In the genomic region with DNA sequence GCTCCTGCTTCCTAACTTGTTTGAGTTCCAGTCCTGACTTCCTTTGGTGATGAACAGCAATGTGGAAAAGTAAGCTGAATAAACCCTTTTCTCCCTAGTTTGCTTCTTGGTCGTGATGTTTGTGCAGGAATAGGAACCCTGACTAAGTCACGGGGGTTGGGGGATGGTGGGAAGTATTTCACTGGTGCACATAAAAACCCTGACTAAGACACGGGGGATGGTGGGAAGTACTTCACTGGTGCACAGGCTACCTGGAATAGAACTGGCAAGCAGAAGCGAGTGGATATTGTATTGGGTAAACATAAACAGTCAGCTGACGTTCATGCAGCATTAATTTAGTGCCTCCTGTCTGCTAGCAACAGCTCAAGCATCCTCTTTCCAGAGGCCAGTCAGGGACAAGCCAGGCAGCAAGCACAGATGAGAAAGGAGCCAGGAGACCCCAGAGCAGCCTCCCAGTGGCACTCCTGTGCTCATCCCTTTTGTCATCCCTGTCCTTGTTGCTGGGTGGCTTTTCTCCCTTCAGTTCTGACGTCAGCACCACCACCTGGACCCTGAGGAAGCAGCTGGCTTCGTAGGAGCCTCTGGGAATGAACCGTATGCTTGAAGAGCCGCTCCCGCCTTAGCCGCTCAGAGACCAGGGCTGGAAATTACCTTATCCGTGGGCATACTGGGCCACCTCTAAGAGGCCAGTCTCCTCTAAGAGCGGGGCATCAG, we compare ENCODE assay signal across 16 mouse cellular contexts. TPM values are rescaled to one million over a fixed set of nuclear protein-coding genes. Genes with fewer than 3 reads are reported as not detected.
DNase-seq lines count a peak whose midpoint lies in the region; ATAC-seq and TF ChIP-seq lines count a peak whose summit lies in the region.
"Had no signal": no experiment of that assay in that cellular context is flagged by ENCODE, and none has a peak within 500 bp of the region (broad histone marks: within the 10 kb centered on the region; RNA-seq: fewer than 3 reads in every experiment).

No protein-coding gene starts in this region.

- H3K9ac ChIP-seq in ES-Bruce4 (ENCODE audit: low read depth, poor library complexity, severe bottlenecking) = no peak overlapping the region
- H3K9ac ChIP-seq in forebrain, postnatal 0 days = no peak overlapping the region
- H3K9ac ChIP-seq: limb, embryonic 15.5 days; lung, embryonic 14.5 days; stomach, embryonic 15.5 days had no signal

- 73% methylated on average over 13 of the region's 13 CpGs for WGBS in forebrain, postnatal 0 days

- no peak for DNase-seq in gastrocnemius, adult 2 months
- DNase-seq in gastrocnemius, adult 8-10 months (ENCODE audit: low spot score in 2 of 2) = no peak
- peak; percentile 45 to 55 for DNase-seq in layer of hippocampus, adult 2 months (ENCODE audit: low spot score in 2 of 2)
- DNase-seq in layer of hippocampus, postnatal 10 days (ENCODE audit: low spot score in 2 of 2) = no peak
- DNase-seq in left cerebral cortex, postnatal 36 days (ENCODE audit: low spot score in 2 of 2) = peak; percentile 40 to 55
- DNase-seq in ovary, postnatal 14 days (ENCODE audit: low spot score) = no peak
- no peak for DNase-seq in forebrain, postnatal 0 days
- DNase-seq: adrenal gland, adult 8-10 months; cerebellum, adult 9-10 months; kidney, postnatal 4 days; lung, embryonic 14.5 days had no signal

- TF ChIP-seq EP300 in ES-Bruce4 (IDR thresholded peaks at IDR 0.05; ENCODE audit: insufficient read depth, low read depth, low read length) = no peak

- no peaks in the 10 kb centered on the region for H3K36me3 ChIP-seq in ES-Bruce4 (ENCODE audit: control insufficient read depth, insufficient read depth, low read length, poor library complexity, severe bottlenecking)
- H3K36me3 ChIP-seq in forebrain, postnatal 0 days (ENCODE audit: insufficient read depth) = no peaks in the 10 kb centered on the region
- H3K36me3 ChIP-seq: stomach, embryonic 15.5 days had no signal

- TF ChIP-seq CTCF in gastrocnemius, adult 2 months (IDR thresholded peaks at IDR 0.05) = no peak
- TF ChIP-seq CTCF in layer of hippocampus, adult 2 months (conservative IDR thresholded peaks at IDR 0.05) = no peak
- TF ChIP-seq CTCF in ES-Bruce4 (IDR thresholded peaks at IDR 0.05; ENCODE audit: low read depth, low read length) = no peak
- TF ChIP-seq CTCF in forebrain, postnatal 0 days (IDR thresholded peaks at IDR 0.05; ENCODE audit: low read depth) = no peak

- no peaks in the 10 kb centered on the region for H3K27me3 ChIP-seq in ES-Bruce4 (ENCODE audit: control insufficient read depth, insufficient read depth, low read length, poor library complexity, severe bottlenecking)
- no peaks in the 10 kb centered on the region for H3K27me3 ChIP-seq in forebrain, postnatal 0 days (ENCODE audit: insufficient read depth, low read length)
- H3K27me3 ChIP-seq: limb, embryonic 15.5 days; stomach, embryonic 15.5 days had no signal

- no peaks in the 10 kb centered on the region for H3K9me3 ChIP-seq in ES-Bruce4 (replicated peaks; ENCODE audit: control insufficient read depth, insufficient read depth, low read length, poor library complexity, severe bottlenecking)
- H3K9me3 ChIP-seq in forebrain, postnatal 0 days (ENCODE audit: low read length) = 0 out of 2 replicates have a peak, but pooled peaks cover 6% of the 10 kb centered on the region
- H3K9me3 ChIP-seq: limb, embryonic 15.5 days; stomach, embryonic 15.5 days had no signal

- no peak for ATAC-seq in forebrain, postnatal 0 days
- ATAC-seq: hindbrain, embryonic 16.5 days had no signal

- TF ChIP-seq POLR2A in ES-Bruce4 (IDR thresholded peaks at IDR 0.05; ENCODE audit: insufficient read depth, low read length) = no peak

- peaks cover 12% of the 10 kb centered on the region for H3K4me1 ChIP-seq in ES-Bruce4 (ENCODE audit: control insufficient read depth, insufficient read depth, low read length)
- H3K4me1 ChIP-seq in forebrain, postnatal 0 days (ENCODE audit: insufficient read depth) = no peaks in the 10 kb centered on the region

- no peak overlapping the region for H3K4me2 ChIP-seq in forebrain, postnatal 0 days (ENCODE audit: low read depth)
- H3K4me2 ChIP-seq: limb, embryonic 15.5 days; lung, embryonic 14.5 days; stomach, embryonic 15.5 days had no signal

- intact Hi-C loops in gastrocnemius, adult 2 months (cut with DNase I) = no loop called here
- intact Hi-C loops in left cerebral cortex, postnatal 36 days (cut with DNase I) = no loop called here

- no peak overlapping the region for H3K4me3 ChIP-seq in gastrocnemius, adult 2 months
- H3K4me3 ChIP-seq in layer of hippocampus, adult 2 months = no peak overlapping the region
- H3K4me3 ChIP-seq in ES-Bruce4 (ENCODE audit: low read depth, low read length) = no peak overlapping the region
- no peak overlapping the region for H3K4me3 ChIP-seq in forebrain, postnatal 0 days (ENCODE audit: low read depth, low read length)
- H3K4me3 ChIP-seq: erythroblast, embryonic 14.5 days; limb, embryonic 15.5 days; stomach, embryonic 15.5 days had no signal

- peak overlapping the region; percentile 43 for H3K27ac ChIP-seq in gastrocnemius, adult 2 months
- no peak overlapping the region for H3K27ac ChIP-seq in layer of hippocampus, adult 2 months
- peak overlapping the region; percentile 12; the same call in 1 of the 2 replicates for H3K27ac ChIP-seq in ES-Bruce4 (ENCODE audit: insufficient read depth, low read length)
- H3K27ac ChIP-seq in forebrain, postnatal 0 days (ENCODE audit: low read depth, low read length) = no peak overlapping the region
- H3K27ac ChIP-seq: limb, embryonic 15.5 days; stomach, embryonic 15.5 days had no signal

RNA-seq across cellular contexts. Expression of gene Ppard, which starts 30.8 kb away (rescaled TPM):
- total RNA-seq in gastrocnemius, adult 2 months (2021) = 10 to 100 TPM; 29.1 to 30.7 TPM
- 10 to 100 TPM; 24.7 to 28.3 (median 26.1) TPM for total RNA-seq in gastrocnemius, adult 8-10 months (2022)
- total RNA-seq in layer of hippocampus, adult 2 months (2021) = 10 to 100 TPM; 22.1 to 23.0 TPM
- 10 to 100 TPM; 25.8 to 29.0 TPM for total RNA-seq in layer of hippocampus, postnatal 10 days (2021)
- polyA plus RNA-seq in ES-Bruce4 (2011; ENCODE audit: insufficient read depth, insufficient read length, low read depth, missing spikeins) = 24.0 and 25.2 TPM in 2 replicates
- total RNA-seq in left cerebral cortex, postnatal 36 days (2021) = 10 to 100 TPM; 28.7 to 30.2 TPM
- 5.4 and 7.9 TPM in 2 replicates for total RNA-seq in forebrain, postnatal 0 days (2014; rRNA removed)
- 0.92 and 1.3 TPM in 2 replicates for polyA plus RNA-seq in forebrain, postnatal 0 days (2015; fragmentation: Nextera tagmentation; extraction: Ambion mirVana)

RNA-seq across cellular contexts. Expression of gene Fance, which starts 50.0 kb away (rescaled TPM):
- total RNA-seq in gastrocnemius, adult 2 months (2021) = 10 to 100 TPM in 1 of 2 experiments, 1 to 10 TPM in 1; 9.4 to 11.2 TPM
- 10 to 100 TPM in 1 of 4 experiments, 1 to 10 TPM in 3; 9.0 to 14.3 (median 9.3) TPM for total RNA-seq in gastrocnemius, adult 8-10 months (2022)
- 10 to 100 TPM; 30.3 to 34.9 TPM for total RNA-seq in layer of hippocampus, adult 2 months (2021)
- 10 to 100 TPM; 26.0 to 36.2 TPM for total RNA-seq in layer of hippocampus, postnatal 10 days (2021)
- 56.8 and 64.7 TPM in 2 replicates for polyA plus RNA-seq in ES-Bruce4 (2011; ENCODE audit: insufficient read depth, insufficient read length, low read depth, missing spikeins)
- total RNA-seq in left cerebral cortex, postnatal 36 days (2021) = 10 to 100 TPM; 21.6 to 29.5 TPM
- total RNA-seq in forebrain, postnatal 0 days (2014; rRNA removed) = 32.5 and 35.2 TPM in 2 replicates
- polyA plus RNA-seq in forebrain, postnatal 0 days (2015; fragmentation: Nextera tagmentation; extraction: Ambion mirVana) = 31.2 and 31.4 TPM in 2 replicates

RNA-seq across cellular contexts. Expression of gene Def6, which starts 55.8 kb away (rescaled TPM):
- total RNA-seq in gastrocnemius, adult 2 months (2021) = 1 to 10 TPM; 1.5 to 1.6 TPM
- total RNA-seq in gastrocnemius, adult 8-10 months (2022) = 1 to 10 TPM in 3 of 4 experiments, under 1 TPM in 1; 0.90 to 2.1 (median 1.2) TPM
- 1 to 10 TPM; 2.4 to 2.6 TPM for total RNA-seq in layer of hippocampus, adult 2 months (2021)
- 1 to 10 TPM; 6.4 to 7.1 TPM for total RNA-seq in layer of hippocampus, postnatal 10 days (2021)
- 28.4 and 30.7 TPM in 2 replicates for polyA plus RNA-seq in ES-Bruce4 (2011; ENCODE audit: insufficient read depth, insufficient read length, low read depth, missing spikeins)
- total RNA-seq in left cerebral cortex, postnatal 36 days (2021) = 1 to 10 TPM; 2.6 TPM
- 5.2 and 6.8 TPM in 2 replicates for total RNA-seq in forebrain, postnatal 0 days (2014; rRNA removed)
- 6.8 and 8.5 TPM in 2 replicates for polyA plus RNA-seq in forebrain, postnatal 0 days (2015; fragmentation: Nextera tagmentation; extraction: Ambion mirVana)

Comparison
In these comparisons a context has a peak if more than half of its experiments do, and no peak if none do; other contexts are left out.
1. DNase-seq: peak in layer of hippocampus, adult 2 months (2 of 2) and left cerebral cortex, postnatal 36 days (2 of 2); none in gastrocnemius, adult 2 months (single experiment), gastrocnemius, adult 8-10 months (0 of 2), layer of hippocampus, postnatal 10 days (0 of 2), ovary, postnatal 14 days (single experiment) and forebrain, postnatal 0 days (single experiment).
2. H3K27ac ChIP-seq: peak in gastrocnemius, adult 2 months (single experiment) and ES-Bruce4 (single experiment); none in layer of hippocampus, adult 2 months (single experiment) and forebrain, postnatal 0 days (single experiment).